Mouse (Mus musculus) urinary bladder, postnatal 4 days (tissue): ENCODE results near the gene Akt2.
"Not testable (repeated sequence)": the region's sequence is repeated elsewhere in the genome, so short reads cannot be mapped to it uniquely, and the experiment has no call there.

ENCODE experiments used
- DNase-seq, 2 experiments: peaks; one replicate each; pipeline ENCODE4 v3.0.0; 2021 to 2022; ENCODE audit warnings: low spot score in 2 of 2

Gene Akt2

DNA sequence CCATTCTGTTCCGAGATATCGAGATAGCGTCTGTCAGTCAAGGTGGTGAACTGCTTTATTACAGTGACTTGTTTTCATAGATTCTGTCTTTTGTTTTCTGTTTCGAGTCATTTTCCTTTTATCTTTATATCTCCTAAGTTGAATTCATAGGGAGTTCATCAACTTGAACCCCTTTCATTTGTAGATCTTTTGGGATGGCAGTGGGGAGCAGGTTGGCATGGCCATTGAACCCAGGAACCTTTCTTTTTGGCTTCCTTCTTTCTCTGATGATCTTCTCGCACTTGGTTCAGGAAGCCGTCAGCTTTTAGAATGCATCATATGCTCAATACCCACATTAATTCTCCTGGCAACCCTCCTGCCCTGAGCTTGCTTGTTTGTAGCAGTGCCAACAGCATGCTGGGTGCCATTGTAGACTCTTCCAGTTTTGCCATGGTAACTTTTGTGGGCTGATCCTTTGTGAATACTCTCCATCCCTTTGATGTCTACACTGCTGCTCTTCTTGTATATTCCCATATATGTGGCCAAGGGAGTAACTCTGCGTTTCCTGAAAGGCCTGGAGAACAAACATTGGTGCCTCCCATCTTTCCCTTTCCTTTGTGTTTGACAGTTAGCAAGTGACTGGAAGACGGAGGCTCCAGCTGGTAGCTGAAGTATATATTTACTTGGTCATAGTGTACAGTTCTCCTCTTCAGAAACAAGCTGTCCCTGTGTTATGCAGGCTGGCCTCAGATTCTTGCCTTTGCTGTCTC, 22.6 kb downstream of the Akt2 start:
- no peak for DNase-seq

DNA sequence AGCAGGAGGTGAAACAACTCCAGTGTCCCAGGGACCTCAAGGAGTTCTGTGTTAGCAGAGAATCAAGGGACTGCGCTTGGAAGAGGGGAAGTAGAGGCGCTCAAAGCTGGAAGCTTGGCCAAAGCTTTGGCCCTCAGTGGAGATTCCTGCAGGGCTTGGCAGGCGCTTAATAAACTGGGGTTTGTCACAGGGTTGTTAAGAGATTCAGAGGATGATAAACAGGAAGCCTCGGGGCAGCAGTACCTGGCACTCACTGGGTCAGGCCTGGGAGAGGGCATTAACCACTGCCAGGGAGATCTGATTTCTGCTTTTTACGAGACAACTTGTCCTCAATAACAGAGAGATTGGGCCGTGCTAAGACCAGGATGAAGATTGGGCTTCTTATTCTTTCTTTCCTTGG, 29.7 kb downstream of the Akt2 start:
- no peak for DNase-seq

DNA sequence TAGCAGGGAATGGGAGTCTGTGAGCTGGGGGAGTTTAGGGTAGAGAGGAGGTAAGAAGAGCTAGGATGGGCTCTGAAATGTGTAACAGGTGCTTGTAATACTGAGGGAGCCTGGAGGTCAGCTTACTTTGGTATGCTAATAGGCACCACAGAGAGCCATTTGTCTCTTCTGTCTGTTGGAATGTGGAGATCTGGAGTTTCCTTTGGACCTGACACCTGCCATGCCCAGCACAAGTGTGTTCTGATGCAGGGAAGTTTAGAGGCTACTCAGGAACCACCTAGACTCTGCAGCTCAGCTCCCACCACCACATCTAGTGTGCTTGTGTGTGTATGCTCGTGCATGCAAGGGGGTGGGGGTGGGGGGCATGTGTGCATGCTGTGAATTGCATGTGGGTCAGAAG, 30.9 kb downstream of the Akt2 start:
- no peak for DNase-seq

DNA sequence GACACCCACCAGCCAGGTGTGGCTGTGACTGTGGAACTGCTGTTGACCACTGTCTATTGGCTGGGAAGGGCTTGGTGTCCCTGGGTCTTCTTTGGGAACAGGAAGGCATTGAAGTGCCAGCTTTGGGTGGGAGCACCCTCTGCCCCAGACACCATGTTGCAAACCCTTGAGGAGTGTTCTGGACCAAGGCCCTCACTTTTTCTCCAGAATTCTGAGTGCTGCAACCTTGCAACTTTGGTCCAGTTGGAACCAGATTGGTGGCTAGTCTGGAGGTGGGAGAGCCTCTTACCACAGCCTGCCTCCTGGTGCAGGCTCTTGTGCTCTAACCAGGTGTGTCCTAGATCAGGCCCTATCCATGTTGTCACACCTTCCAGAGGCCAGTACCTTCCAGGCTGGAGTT, 33.6 kb downstream of the Akt2 start:
- DNase-seq: no peak

DNA sequence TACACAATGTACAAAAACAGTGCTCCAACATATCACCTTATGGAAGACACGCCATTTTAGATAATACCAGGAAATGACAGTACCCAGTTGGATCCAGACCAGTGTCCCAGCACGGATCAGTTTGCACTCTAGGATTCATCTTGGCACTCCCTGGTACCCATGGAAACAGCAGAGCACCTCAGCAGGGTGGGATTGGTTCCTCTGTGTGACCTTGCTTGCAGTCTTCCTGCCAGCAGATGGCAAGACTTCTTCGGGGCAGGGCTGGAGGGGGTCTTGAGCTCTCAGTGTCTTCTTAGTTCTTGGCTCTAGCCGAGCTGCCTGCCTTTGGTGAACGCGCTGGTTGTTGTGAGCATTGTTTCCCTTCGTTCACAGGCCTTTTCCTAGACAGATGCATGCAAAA, 36.4 kb downstream of the Akt2 start:
- no peak for DNase-seq

DNA sequence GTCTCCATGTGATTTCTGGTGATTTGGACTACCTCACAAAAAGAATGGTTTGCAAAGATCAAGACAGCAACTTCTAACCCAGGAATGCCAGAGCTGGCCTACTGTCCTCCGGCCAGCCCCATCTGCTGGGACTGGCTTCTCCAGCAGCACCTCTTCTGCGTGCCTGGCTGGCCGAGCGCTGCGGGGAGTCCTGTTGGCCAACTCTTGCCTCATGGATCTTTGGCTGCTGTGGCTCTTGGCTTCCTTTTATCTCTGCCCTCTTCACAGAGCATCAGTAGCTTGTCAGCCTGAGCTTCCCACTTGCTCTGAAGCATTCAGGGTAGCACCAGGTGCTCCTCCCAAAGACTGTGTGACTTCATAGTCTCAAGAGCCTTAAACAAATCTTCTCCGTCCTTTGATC, 36.8 kb downstream of the Akt2 start:
- DNase-seq: no peak

DNA sequence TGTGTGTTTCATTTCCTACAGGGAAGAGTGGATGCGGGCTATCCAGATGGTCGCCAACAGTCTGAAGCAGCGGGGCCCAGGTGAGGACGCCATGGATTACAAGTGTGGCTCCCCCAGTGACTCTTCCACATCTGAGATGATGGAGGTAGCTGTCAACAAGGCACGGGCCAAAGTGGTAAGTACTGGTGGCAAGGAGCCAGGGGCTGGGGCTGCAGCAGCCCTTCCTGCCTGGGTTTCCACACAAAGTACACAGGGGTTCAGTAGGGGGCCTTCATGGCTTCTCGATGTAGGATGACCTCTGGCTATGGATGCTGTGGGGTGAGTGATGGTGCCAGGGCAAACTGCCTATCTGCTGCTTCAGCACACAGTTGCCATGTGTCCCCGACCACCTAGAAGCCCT, 37.5 kb downstream of the Akt2 start:
- DNase-seq: not testable (repeated sequence)

DNA sequence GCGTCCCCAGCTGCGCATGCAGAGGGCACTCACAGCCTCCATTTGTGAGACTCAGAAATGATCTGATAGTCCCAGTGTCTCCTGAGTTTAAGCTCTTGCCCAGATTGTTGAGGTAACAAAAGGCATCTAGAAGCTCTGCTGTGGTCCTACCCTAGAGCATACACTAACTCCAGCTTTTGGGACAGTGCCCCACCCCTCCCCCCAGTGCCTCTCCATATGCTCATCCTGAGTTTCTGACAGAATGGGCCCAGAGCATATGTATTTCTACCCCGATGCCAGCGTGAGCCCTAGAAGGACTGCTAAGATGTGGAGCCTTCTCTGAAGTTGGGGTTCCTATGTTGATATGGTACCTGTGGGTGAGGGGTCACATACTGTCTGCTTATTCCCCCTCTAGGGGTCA, 40.1 kb downstream of the Akt2 start:
- DNase-seq: no peak

DNA sequence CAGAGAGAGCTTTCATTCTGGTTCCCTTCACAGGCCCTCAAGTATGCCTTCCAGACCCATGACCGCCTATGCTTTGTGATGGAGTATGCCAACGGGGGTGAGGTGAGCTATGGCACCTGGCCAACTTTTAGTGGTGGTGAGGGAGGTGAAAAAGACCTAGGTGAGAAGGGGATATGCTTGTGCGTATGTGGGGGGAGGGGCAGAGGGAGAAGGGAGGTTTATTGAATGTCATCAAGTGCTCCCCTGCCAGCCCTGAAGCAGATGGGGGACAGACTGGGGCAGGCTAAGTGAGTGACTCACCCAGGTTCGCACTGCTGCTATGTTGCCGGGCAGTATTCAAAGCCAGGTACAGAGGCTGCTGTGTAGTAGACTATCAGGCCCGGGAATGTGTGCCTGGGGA, 41.8 kb downstream of the Akt2 start:
- DNase-seq: no peak

DNA sequence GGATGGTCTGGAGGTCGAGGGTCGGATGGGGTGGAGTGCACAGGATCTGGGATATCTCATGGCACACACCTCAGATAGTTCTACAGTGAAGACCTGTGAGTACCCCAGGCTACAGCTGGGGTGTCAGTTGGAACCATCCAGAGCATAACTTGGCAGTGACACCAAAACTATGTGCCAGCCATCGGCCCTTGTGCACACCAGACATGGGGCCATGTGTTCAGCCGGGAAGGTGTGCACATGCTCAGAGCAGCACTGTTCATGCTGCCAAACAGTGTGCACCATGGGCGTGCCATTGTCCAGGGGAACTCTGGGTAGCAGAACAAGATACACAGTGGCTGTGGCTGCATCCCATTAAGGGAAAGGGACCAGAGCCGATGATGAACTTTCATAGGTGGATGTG, 43.3 kb downstream of the Akt2 start:
- no peak for DNase-seq

DNA sequence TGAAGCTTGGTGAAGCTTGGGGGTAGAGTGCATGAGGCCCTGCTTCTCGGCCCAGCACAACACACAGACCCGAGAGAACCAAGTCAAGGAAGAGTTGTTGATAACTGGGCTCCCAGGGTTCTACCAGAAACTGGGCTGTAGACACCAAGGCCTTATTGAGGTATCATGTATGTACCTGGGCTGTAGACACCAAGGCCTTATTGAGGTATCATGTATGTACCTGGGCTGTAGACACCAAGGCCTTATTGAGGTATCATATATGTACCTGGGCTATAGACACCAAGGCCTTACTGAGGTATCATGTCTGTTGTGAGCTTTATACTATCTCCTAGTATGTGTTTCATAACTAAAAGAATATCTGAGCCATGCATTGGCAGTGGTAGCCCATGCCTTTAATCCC, 43.7 kb downstream of the Akt2 start:
- not testable (repeated sequence) for DNase-seq

DNA sequence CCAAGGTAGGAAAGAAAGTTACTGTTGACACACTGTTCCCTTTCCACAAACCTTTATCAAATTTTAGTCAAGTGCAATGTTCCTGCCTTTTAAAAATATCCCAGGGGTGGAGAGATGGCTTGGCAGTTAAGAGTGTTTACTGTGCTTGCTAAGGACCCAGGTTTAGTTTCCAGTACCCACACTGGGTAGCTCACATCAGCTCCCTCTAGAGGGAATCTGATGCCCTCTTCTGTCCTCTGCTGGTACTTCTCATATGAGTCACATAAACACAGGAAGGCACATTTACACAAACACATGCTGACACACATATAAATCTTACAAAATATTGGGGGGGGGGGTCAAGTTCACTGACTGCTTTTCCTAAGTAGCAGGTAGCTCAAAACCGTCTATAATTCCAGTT, 53.1 kb downstream of the Akt2 start:
- no peak for DNase-seq

DNA sequence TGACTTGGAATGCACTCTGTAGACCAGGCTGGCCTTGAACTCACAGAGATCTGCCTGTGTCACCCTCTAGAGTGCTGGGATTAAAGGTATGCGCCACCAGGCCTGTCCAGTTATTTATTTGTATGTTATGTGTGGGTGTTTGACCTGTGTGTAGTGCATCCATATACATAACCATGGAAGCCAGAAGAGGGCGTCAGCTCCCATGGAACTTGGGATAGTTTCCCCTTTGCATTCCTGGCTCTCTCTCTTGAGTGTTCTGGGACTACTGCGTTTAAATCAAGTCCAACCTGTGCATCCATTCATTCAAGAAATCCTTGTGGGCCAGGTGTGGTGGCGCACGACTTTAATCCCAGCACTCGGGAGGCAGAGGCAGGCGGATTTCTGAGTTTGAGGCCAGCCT, 55.2 kb downstream of the Akt2 start:
- DNase-seq: no peak

DNA sequence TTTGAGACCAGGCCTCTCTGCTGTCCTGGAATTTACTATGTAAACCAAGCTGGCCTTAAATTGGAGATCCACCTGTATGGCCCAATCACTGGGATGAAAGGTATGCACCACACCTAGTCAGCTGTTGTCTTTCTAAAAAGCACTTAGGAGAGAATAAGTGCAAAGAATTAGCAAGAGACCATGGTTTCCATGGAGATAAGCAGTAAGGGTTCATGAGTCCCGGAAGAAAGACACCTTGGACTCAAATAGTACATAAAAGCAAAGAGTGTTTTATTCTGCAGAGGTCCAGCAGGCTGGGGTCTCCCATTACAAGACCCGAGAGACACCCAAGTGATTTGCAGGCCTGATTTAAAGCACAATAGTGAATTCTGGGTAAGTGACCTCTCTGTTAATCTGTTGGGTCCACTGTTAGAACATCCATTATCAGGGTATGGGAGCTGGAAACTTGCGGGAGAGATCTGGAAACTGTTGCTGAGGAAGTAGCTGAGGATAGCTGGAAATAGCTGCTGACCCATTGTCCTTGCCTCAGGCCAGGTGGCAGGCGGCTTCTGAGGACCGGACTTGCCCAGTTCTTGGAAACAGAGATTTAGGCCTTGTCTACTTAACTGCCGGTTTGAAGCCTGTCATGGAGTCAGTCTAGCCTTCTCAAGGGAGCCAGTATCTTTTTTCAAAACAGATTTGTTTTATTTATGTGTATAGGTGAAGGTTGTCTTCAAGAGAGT, 56.1 kb downstream of the Akt2 start:
- no peak for DNase-seq

DNA sequence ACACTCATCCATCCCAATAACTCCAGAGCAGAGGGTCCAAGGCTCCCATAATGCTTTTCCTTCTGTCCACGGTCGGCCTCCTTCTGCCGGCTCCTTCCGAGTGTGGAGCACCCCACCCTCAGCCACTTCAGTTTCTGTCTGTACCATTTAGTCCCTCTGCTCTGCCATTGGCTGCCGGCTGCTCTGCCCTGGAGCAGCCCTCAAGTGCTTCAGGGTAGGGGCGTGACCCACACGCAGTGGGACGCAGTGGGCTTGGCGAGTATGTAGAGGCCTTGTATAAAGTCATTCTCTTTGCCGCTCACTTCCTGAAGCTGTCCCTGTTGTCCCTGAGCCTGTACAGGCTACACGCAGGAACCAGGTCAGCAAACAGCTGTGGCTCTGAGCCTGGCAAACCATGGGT, 58.4 kb downstream of the Akt2 start:
- no peak for DNase-seq

DNA sequence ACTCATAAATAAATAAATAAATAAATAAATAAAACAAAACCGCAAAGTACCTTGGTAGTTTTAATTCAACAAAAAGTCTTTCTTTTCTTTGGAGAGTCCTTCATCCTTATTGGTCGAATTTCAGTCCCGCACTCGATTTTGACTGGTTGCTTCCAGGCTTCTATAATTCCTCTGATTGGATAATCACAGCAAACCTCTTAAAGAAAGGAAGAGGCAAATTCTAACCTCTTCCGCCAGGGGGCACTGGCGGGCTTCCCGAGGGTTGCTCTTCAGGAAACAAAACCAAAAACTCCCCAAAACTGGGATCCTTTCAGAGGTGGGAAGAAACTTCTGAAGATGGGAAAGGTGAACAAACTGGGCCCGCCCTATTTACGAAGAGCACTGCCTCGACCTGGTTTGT, 59.6 kb downstream of the Akt2 start:
- peak; percentile 60 to 77 for DNase-seq

DNA sequence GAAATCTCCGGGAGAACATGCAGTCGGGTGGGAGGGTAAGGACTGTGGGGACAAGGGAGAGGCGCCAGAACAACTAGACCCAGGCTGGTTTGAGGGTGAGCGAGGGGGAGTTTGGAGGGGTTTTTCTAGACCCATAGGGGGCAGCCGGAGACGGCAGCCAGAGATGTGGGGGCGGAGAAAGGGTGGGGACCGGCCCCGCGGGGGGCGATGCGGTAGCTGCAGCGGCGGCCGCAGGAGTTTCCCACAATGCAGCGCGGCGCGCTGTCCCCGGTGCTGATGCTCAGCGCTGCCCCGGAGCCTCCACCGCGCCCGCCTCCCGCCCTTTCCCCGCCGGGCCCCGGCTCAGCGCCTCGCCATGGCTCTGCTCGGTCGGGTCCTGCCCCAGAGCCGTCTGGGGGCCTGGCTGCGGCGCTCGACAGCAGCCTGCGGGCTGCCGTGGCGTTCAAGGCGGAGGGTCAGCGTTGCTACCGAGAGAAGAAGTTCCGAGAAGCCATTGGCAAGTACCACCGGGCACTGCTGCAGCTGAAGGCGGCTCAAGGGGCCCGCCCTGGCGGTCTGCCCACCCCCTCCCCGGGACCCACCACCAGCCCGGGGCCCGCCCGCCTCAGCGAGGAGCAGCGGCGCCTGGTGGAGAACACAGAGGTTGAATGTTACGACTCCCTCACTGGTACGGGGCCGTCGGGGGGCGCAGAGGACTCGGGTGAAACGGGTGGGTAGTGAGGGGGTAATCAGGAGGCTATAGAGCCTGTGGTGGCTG, 62.5 kb downstream of the Akt2 start, which contains the start of gene Ttc9b:
Gene Ttc9b (plus strand): TSS at position 235 of the 757 bp plus-strand sequence.
- DNase-seq: peak; percentile 48 to 68

DNA sequence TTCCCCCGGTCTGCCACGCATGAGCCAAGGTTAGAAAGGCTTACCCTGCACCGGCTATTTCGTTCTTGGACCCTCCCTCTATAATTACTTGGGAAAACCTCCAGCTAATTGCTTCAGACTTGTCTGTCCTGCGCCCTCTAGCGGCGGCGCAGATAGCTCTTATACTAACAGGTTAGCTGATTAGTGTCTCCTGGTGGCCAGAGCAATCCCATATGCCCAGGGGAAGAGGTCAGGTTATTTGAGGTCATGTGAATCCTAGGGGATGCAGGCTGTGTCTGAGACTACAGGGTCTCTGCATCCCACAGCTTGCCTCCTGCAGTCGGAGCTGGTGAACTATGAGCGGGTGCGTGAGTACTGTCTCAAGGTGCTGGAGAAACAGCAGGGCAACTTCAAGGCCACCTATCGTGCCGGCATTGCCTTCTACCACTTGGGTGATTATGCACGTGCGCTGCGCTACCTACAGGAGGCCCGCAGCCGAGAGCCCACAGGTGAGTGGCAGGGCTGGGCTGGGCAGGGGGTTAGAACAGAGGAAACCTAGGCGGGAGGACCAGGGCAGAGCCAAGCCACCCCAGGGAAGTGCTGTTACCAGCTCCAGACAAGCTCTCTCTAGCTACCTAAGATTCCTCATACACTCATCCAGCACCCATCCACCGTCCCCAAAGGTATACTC, 63.4 kb downstream of the Akt2 start:
- DNase-seq: no peak

DNA sequence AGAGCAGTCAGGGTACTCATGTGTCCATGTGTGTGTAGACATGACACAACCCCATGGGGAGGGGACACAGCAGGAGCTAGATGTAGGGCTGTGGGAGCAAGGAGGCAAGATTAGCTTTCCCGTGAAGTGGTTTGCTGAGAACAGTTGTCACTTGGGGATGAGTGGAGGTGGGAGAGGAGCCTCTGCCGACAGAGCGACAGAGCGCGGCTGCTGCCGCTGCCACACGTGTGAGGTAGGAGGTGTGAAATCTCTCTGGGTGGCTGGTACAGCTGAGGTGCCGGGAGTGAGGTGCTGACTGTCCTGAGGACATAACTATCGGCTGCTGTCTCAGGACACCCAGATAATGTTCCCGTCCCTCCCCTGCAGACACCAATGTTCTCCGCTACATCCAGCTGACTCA, 64.2 kb downstream of the Akt2 start:
- no peak for DNase-seq

DNA sequence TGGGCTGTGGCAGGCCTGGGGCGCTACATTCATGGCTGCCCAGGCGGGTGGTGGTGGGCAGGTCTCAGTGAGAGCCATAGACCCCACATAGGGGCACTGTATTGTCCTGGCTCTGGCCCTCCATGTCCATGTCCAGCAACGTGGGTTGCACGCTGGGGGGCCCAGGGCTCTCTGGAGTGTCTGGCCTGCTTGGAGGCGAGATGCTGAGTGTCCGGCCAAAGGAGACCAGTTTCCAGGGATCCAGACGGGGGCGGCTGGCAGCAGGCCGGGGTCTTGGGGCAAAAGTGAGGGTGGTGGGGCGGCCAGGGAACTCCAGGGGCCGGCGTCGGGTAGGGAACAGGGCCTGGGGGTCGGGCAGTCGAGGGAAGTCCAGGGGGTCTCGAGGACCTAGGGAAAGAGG, 65.2 kb downstream of the Akt2 start:
- no peak for DNase-seq

DNA sequence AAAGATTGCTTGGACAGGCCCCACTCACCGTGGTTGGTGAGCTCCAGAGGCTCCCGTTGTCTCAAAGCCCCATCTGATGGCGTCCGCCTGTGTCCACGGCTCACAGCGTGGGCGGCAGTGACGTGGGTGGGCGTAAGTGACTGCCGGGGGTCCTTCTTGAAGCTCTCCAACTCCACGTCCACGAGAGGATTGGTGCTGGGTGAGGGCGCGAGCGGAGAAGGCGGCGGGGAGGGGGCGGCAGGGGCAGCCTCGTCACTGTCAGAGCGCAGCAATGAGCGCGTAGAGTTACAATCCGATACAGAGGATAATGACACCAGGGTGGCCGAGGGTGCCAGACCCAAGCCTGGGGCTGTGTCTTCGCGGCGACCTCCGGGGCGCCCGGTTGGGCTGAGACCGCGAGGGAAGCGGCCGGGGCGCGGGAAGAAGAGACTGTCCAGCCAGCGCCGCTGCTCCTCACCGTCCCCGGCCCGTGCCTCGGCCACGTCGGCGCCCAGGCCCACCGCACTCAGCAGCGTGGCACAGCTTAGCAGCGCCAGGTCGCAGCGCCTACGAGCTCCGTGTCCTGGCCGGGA, 66.6 kb downstream of the Akt2 start:
- no peak for DNase-seq
